Mouse (Mus musculus) neural tube, postnatal 0 days (tissue): ENCODE results near the gene Usp12. TPM values are rescaled to one million over a fixed set of nuclear protein-coding genes. Genes with fewer than 3 reads are reported as not detected.

Source experiments
- polyA plus RNA-seq: library from polyadenylated mRNA; unstranded; fragments of >200 nt; fragmentation: Nextera tagmentation; extraction: Ambion mirVana; gene quantifications from 2 replicates; pipeline ENCODE4 v1.2.1, GENCODE M21; 2015

Usp12 gene
- 14.4 and 15.0 TPM in 2 replicates for polyA plus RNA-seq

GRCm38 (mm10) chr5:146794853-146795252 is at the start of gene Usp12:
Gene Usp12 (minus strand): TSS chr5:146795006.

GRCm38 (mm10) chr5:146832769-146833448 is 38.1 kb upstream of the Usp12 start, which contains the start of gene Rpl21:
Gene Rpl21 (plus strand): TSS chr5:146832890.

Other genes starting within 250 kb of the Usp12 start
- not detected in 2 replicates for gene Gm3415, start 238.9 kb downstream of the Usp12 start, polyA plus RNA-seq
- gene Gpr12, start 209.8 kb downstream of the Usp12 start, polyA plus RNA-seq = 26.6 and 31.3 TPM in 2 replicates
- gene Rpl21, start 37.9 kb upstream of the Usp12 start, polyA plus RNA-seq = 365 and 385 TPM in 2 replicates
- 14.8 and 16.2 TPM in 2 replicates for gene Rasl11a, start 50.1 kb upstream of the Usp12 start, polyA plus RNA-seq
- gene Gtf3a, start 153.7 kb upstream of the Usp12 start, polyA plus RNA-seq = 93.9 and 96.1 TPM in 2 replicates
- gene Mtif3, start 168.8 kb upstream of the Usp12 start, polyA plus RNA-seq = 26.9 and 32.9 TPM in 2 replicates